Mouse (Mus musculus) layer of hippocampus, postnatal 25 days (tissue): ENCODE data around the gene Xlr. TPM values are rescaled to one million over a fixed set of nuclear protein-coding genes. Genes with fewer than 3 reads are reported as not detected.
"Not testable (repeated sequence)": the region's sequence is repeated elsewhere in the genome, so short reads cannot be mapped to it uniquely, and the experiment has no call there.

Experiments
- DNase-seq, 2 experiments: peaks; one replicate each; pipeline ENCODE4 v3.0.0; 2022; ENCODE audit warnings: mixed read lengths in 2 of 2, low spot score in 1 of 2; ENCODE audit errors: extremely low spot score in 1 of 2
- total RNA-seq, 2 experiments: library from RNA; stranded (reverse); gene quantifications; 2 replicates each; pipeline ENCODE4 v1.2.3; 2021

Xlr gene
- total RNA-seq, result 1 to 10 TPM in 1 of 2 experiments, under 1 TPM in 1; 0.77 to 1.4 TPM

GRCm38 (mm10) chrX:53797519-53797918 lies at the start of gene Xlr:
Xlr (minus strand) TSS chrX:53797706.
- DNase-seq, result not testable (repeated sequence)

GRCm38 (mm10) chrX:53799074-53799473 lies 1.6 kb upstream of the Xlr start:
- no peak for DNase-seq

DNA sequence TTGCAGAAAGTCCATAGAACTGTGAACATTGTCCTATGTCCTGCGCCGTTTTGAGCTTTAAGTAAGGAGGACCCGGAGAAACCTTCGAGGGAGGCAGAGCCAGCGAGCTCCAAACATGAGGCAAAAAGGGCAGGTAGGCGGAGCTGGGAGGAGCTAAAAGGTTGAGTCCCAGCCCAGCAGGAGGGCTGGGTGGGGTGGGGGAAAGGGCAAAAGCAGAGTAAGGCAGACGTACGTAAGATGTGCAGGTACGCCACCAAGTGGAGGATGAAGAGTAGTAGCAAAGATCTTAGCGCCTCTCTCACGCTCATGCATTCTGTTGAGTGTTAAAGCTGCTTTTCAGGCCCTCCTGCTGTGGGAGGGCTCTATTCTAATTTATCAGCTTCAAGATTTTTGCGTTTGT lies 21.2 kb downstream of the Xlr start, which contains the start of gene Zfp36l3:
Gene Zfp36l3, minus strand, starts transcription at position 119 of the 400 bp plus-strand sequence.
- no peak for DNase-seq

DNA sequence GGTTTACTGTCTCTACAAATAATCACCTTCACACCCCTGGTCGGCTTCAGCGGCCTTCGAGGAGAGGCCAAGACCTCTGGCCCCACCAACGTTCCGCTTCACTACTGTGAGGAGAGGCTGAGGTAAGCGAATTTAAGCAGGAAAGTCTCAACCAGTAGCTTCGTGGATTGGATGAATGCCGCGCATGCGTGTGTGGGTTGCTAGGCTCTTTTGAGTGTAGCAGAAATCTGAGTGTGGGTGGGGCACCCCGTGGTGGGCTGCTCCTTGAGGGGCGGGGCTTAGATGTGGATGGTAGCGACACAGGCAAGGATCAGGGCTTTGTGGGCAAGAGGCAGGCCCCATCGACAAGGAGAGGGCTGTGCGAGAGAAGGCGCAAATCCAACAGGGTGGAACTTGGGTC lies 39.8 kb downstream of the Xlr start, which contains the start of gene 1700013H16Rik:
Gene 1700013H16Rik, minus strand, starts transcription at position 96 of the 400 bp plus-strand sequence.
- DNase-seq, result no peak

DNA sequence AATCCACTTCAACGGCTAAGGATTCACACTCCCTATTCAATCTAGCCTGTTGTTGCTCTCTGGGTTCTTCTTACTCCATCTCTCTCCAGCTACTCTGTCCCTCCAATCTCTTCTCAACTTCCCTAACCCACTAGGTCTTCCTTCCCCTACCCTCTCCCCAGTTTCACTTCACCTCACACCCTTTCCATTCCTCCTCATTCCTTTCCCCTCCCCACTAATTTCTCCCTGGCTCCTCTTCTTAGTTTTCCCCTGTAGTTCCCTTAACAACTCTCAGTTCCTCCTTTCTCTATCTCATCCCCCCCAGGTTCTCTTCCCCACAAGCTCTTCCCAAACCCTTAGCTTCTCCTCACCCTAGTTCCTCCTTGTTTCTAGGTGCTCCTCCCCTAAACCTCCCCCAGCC lies 44.7 kb downstream of the Xlr start:
- no peak for DNase-seq

- DNase-seq, result no peak
These were observed 68.5 kb downstream of the Xlr start for GRCm38 (mm10) chrX:53728967-53729366.

Other genes with a start within 250 kb of the Xlr start
- 100 to 1,000 TPM; 149 to 204 TPM for gene Rtl8c, start 189.7 kb downstream of the Xlr start, total RNA-seq
- gene Gm14597, start 188.7 kb downstream of the Xlr start, total RNA-seq, result not detected
- 100 to 1,000 TPM; 199 to 276 TPM for gene Rtl8a, start 154.0 kb downstream of the Xlr start, total RNA-seq
- 100 to 1,000 TPM; 193 to 216 TPM for gene Rtl8b, start 127.3 kb downstream of the Xlr start, total RNA-seq
- under 1 TPM; 0.20 to 0.33 TPM for gene 4930502E18Rik, start 72.9 kb downstream of the Xlr start, total RNA-seq
- gene 1700013H16Rik, start 39.9 kb downstream of the Xlr start, total RNA-seq, result not detected
- gene Zfp36l3, start 21.3 kb downstream of the Xlr start, total RNA-seq, result not detected